Mouse (Mus musculus): ENCODE data around the gene Pawr. TPM values are rescaled to one million over a fixed set of nuclear protein-coding genes. Genes with fewer than 3 reads are reported as not detected.

Pawr gene
- total RNA-seq, 2 experiments from 2014 or later, result 2.6 to 2.7 TPM

GRCm38 (mm10) chr10:108352944-108353343 lies 21.0 kb downstream of the Pawr start:
- no peak for DNase-seq (ENCODE audit: low spot score in 2 of 2)

DNA sequence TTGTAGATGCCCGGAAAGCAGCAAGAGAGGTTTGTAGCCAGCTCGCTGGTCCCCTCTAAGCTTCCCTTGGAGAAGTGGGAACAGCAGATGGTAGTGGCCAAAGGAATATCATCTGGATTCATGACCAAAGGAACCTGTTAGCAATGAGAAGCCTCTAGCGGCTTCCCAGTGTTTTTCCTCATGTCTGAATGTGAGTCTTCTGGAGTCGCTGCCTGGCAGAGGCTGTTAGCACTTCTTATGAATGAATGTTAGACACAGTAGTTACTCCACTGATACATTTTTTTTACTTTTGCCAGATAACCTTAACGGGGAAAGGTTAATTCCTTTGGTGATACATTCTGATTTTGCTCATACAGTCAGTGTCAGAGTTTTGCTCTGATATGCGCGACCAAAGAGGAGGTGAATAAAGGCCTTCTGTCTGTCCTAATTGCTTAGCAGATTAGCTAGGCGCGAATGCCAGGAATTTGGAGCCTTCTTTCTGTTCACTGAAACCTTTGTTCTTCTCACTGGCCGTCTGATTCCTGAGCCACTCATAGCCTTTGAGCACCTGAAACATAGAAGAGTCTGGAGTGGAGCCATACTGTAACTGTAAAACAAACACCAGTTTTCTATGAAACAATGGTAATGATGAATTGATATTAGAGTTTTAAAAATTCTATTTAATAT lies 22.9 kb downstream of the Pawr start:
- no peak for DNase-seq (ENCODE audit: low spot score in 2 of 2)

- no peak for DNase-seq (ENCODE audit: low spot score in 2 of 2)
Observed at GRCm38 (mm10) chr10:108355392-108355775, 23.5 kb downstream of the Pawr start.

- no peak for DNase-seq (ENCODE audit: low spot score in 2 of 2)
Observed at GRCm38 (mm10) chr10:108356601-108357187, 24.8 kb downstream of the Pawr start.

GRCm38 (mm10) chr10:108359974-108360373 lies 28.1 kb downstream of the Pawr start:
- DNase-seq (ENCODE audit: low spot score in 2 of 2), result no peak

GRCm38 (mm10) chr10:108360801-108361200 lies 28.9 kb downstream of the Pawr start:
- no peak for DNase-seq (ENCODE audit: low spot score in 2 of 2)

- DNase-seq (ENCODE audit: low spot score in 2 of 2), result no peak
Observed at GRCm38 (mm10) chr10:108361419-108362155, 29.7 kb downstream of the Pawr start.

DNA sequence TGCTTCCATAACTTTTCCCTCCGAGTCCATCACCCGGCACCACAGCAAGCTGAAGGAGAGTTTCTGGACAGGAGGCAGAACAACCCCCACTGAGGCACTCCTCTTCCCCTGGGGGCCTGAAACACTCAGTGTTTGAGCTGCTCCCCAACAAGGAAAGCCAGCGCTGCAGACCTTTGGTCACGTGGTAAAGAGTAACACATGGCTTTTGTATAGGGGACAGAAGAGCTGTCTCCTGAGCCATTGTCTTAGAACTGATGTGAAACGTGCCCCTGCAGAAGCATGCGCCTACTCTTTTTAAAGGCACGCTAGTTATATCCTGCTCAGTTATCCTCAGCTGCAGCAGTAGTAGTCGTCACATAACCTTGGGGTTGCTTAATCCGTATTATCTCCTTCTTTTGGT lies 32.0 kb downstream of the Pawr start:
- DNase-seq (ENCODE audit: low spot score in 2 of 2), result no peak

- no peak for DNase-seq (ENCODE audit: low spot score in 2 of 2)
Observed at GRCm38 (mm10) chr10:108364946-108365719, 33.2 kb downstream of the Pawr start.

DNA sequence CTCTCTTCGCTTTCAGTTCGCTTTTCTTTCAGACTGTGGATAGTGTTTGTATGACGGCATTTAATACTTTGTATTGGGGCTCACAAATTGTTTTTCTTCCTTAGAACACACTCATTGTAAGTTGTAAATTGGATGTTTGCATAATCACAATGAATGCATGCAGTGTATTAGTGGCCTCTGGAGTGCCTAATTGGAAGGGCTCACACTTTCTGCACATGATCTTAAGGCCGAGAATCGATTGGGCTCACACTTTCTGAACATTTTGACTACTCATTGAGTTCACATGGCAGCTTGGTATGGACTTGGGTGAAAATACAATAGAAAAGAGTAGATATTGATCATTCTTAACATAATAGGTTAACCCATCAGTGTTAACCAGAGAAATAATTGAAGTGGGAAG lies 34.3 kb downstream of the Pawr start:
- DNase-seq (ENCODE audit: low spot score in 2 of 2), result no peak

GRCm38 (mm10) chr10:108368358-108368757 lies 36.4 kb downstream of the Pawr start:
- DNase-seq (ENCODE audit: low spot score in 2 of 2), result no peak

DNA sequence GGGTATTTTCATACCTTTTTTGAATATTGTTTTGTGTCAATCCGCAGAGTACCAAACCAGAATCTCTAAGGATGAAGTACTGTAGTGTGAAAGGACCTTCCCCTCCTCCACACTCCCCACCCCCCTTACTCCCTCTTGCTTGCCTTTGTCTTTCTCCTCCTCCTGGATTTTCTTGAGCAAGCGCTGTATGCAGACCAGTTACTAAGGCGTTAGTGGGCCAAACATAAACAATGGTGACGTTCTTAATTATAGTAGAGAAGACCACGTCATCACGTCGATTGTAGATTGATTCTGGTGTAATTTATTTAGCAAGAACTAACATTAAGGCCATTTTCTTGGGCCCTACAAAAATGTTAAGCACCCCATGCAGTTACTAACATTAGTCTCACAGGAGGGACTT lies 40.3 kb downstream of the Pawr start:
- DNase-seq (ENCODE audit: low spot score in 2 of 2), result no peak

- no peak for DNase-seq (ENCODE audit: low spot score in 2 of 2)
Observed at GRCm38 (mm10) chr10:108372858-108373257, 40.9 kb downstream of the Pawr start.

- DNase-seq (ENCODE audit: low spot score in 2 of 2), result no peak
Observed at GRCm38 (mm10) chr10:108375796-108376195, 43.9 kb downstream of the Pawr start.

DNA sequence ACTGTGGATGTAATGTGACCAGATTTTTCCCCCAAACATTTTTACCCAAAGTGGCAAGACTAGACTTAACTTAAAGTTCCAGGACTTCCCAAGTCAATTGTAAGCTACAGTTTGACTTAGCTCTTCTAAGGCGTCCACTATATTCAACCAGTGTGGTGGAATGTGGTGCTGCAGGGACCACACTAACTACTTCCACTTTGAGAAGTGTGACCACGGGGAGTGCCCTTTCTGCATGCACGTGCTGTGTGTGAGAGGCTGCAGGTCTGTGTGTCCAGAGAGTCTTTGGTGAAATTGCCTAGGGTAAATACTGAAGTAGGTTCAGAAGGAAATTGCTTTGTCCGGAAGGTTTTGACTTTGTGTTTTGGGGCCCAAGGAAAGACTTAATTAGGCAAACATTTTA lies 44.4 kb downstream of the Pawr start:
- no peak for DNase-seq (ENCODE audit: low spot score in 2 of 2)

GRCm38 (mm10) chr10:108377369-108377768 lies 45.4 kb downstream of the Pawr start:
- DNase-seq (ENCODE audit: low spot score in 2 of 2), result no peak

GRCm38 (mm10) chr10:108378062-108378461 lies 46.1 kb downstream of the Pawr start:
- no peak for DNase-seq (ENCODE audit: low spot score in 2 of 2)

DNA sequence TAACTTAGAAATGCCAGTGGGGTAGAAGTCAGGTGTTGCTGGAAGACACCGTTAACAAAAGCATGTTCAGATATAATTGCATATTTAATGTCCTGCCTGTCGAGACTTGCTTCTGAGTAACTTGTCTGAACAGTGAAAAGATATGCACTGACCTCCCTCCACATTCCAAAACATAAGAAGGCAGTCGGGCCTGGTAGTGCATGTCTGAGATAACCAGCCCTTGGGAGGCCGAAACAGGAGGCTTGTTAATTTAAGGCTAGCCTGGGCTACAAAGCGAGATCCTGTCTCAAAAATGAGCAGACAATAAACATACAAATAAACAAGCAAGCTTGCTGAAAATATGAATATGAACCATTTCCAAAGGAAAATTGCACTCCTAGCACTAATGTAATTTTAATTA lies 46.6 kb downstream of the Pawr start:
- no peak for DNase-seq (ENCODE audit: low spot score in 2 of 2)

GRCm38 (mm10) chr10:108380715-108381114 lies 48.8 kb downstream of the Pawr start:
- DNase-seq (ENCODE audit: low spot score in 2 of 2), result no peak

DNA sequence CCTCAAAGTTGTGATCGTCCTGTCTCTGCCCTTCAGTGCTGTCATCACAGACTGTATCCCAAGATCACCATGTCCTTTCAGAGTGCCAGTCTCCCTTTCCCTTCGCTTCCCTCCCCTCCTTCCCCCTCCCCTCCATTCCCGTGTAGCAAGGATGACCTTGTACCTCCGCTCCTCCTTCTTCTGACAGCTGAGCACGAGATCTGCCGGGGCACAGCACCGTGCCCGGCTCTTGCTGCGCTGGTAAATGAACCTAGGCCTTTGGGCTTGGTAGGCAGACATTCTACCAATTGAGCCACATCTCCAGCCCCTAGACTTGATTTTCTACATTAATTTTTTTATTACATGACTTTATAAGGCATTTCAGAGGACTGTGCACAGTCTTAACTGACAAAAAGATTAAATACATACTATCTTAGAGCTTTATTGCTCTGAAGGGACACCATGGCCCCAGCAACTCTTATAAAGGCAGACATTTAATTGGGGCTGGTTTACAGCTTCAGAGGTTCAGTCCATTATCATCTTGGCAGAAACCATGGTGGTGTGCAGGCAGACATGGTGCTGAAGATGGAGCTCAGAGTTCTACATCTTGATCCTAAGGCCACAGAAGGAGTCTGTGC lies 52.3 kb downstream of the Pawr start:
- no peak for DNase-seq (ENCODE audit: low spot score in 2 of 2)

- no peak for DNase-seq (ENCODE audit: low spot score in 2 of 2)
Observed at GRCm38 (mm10) chr10:108385480-108385955, 53.6 kb downstream of the Pawr start.

All from layer of hippocampus, adult 18-20 months (tissue).